Mouse (Mus musculus) heart, embryonic 15.5 days (tissue): Measurements from ENCODE around the gene Hist1h2bb. TPM values are rescaled to one million over a fixed set of nuclear protein-coding genes. Genes with fewer than 3 reads are reported as not detected.
A peak's percentile ranks its signal among the peaks of the same experiment; 100 is the strongest.

Experiments used
- ATAC-seq: fragments of 200-750 bp; cut with Nextera tagmentation; replicated peaks from 2 replicates; pipeline ENCODE4 v1.8.0; 2017; ENCODE audit warnings: low read depth, moderate TSS enrichment; ENCODE audit not compliant: insufficient number of reproducible peaks, insufficient read depth, low FRiP score
- H3K27ac ChIP-seq: fragments of 300-500 bp; sonication (generic); 2 replicates; pipeline ENCODE4 v1.5.1; 2015; ENCODE audit warnings: mild to moderate bottlenecking, inconsistent platforms
- H3K27me3 ChIP-seq: fragments of 300-500 bp; sonication (generic); 2 replicates; pipeline ENCODE4 v1.6.1; 2015; ENCODE audit warnings: inconsistent platforms
- H3K36me3 ChIP-seq: fragments of 300-500 bp; sonication (generic); 2 replicates; pipeline ENCODE4 v1.6.1; 2015; ENCODE audit warnings: mild to moderate bottlenecking, inconsistent platforms
- H3K4me1 ChIP-seq: fragments of 300-500 bp; sonication (generic); replicated peaks from 2 replicates; pipeline ENCODE4 v1.6.1; 2015; ENCODE audit warnings: inconsistent platforms
- H3K4me2 ChIP-seq: fragments of 300-500 bp; sonication (generic); 2 replicates; pipeline ENCODE4 v1.6.1; 2015; ENCODE audit warnings: inconsistent platforms, mild to moderate bottlenecking, moderate library complexity
- H3K4me3 ChIP-seq: fragments of 300-500 bp; sonication (generic); 2 replicates; pipeline ENCODE4 v1.5.1; 2015; ENCODE audit warnings: mild to moderate bottlenecking, inconsistent platforms
- H3K9ac ChIP-seq: fragments of 300-500 bp; sonication (generic); 2 replicates; pipeline ENCODE4 v1.6.1; 2015; ENCODE audit warnings: mild to moderate bottlenecking, inconsistent platforms
- H3K9me3 ChIP-seq: fragments of 300-500 bp; sonication (generic); replicated peaks from 2 replicates; pipeline ENCODE4 v1.6.1; 2016; ENCODE audit warnings: inconsistent platforms
- WGBS: fragments of 180-500 bp; shearing (Covaris S2); methylation state at CpG from one replicate; pipeline ENCODE4 v1.1.7; 2015; ENCODE audit warnings: mixed read lengths; 5-methylcytosine and 5-hydroxymethylcytosine counted together
- polyA plus RNA-seq: library from polyadenylated mRNA; unstranded; fragments of >200 nt; fragmentation: Nextera tagmentation; extraction: Ambion mirVana; gene quantifications from 2 replicates; pipeline ENCODE4 v1.2.1, GENCODE M21; 2015

The Hist1h2bb gene
- polyA plus RNA-seq, 1 experiment from 2014 or later: 1.2 TPM

DNA sequence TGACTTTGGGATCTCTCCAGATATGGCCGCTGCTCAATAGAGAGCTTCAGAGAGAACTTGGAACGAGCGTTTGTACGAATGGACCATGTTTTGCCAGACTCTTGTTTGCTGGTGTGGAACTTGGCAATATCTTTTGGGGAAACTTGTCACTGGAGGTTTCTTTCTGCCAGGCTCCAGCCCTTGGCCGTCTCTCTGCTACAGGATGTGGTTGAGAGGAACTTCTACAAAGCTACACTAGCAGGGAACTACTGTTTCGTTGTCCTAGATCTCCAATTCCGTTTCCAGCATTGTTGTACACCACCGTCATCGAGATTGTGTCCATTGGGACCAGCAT, 17.4 kb upstream of the Hist1h2bb start:
- H3K27me3 ChIP-seq: no peaks in the 10 kb centered on the region
- H3K27ac ChIP-seq: 0 out of 2 replicates have a peak overlapping the region, but pooled peaks have one; percentile 1
- H3K4me2 ChIP-seq: no peak overlapping the region
- no peak overlapping the region for H3K9ac ChIP-seq
- H3K36me3 ChIP-seq: no peaks in the 10 kb centered on the region
- no peak for ATAC-seq
- H3K9me3 ChIP-seq: no peaks in the 10 kb centered on the region
- WGBS: 82% methylated on average over 9 of the region's 9 CpGs
- H3K4me3 ChIP-seq: no peak overlapping the region
- H3K4me1 ChIP-seq: peaks cover 7% of the 10 kb centered on the region

DNA sequence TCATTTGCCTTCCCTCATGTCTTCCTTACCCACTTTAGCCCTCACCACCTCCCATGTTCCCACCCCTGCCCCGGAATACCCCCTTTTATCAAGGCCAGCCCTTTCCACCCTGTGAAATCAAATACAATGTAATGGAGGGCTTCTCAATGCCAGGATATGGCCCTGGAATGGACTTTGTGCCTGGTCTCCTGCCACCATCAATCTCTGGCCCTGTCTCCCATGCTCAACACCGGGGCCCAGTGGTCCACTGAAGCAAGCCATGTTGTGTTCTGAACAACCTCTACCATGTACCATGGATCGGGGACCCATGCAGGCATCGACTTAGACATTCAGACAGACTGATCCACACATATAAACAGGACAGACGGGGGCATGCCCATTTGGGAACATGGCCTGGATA, 16.8 kb upstream of the Hist1h2bb start:
- no peak for ATAC-seq
- H3K36me3 ChIP-seq: no peaks in the 10 kb centered on the region
- H3K9me3 ChIP-seq: no peaks in the 10 kb centered on the region
- H3K4me3 ChIP-seq: no peak overlapping the region
- H3K4me1 ChIP-seq: peaks cover 6% of the 10 kb centered on the region
- H3K9ac ChIP-seq: no peak overlapping the region
- 92% methylated on average over 5 of the region's 5 CpGs for WGBS
- H3K27me3 ChIP-seq: no peaks in the 10 kb centered on the region
- H3K4me2 ChIP-seq: no peak overlapping the region
- no peak overlapping the region for H3K27ac ChIP-seq

DNA sequence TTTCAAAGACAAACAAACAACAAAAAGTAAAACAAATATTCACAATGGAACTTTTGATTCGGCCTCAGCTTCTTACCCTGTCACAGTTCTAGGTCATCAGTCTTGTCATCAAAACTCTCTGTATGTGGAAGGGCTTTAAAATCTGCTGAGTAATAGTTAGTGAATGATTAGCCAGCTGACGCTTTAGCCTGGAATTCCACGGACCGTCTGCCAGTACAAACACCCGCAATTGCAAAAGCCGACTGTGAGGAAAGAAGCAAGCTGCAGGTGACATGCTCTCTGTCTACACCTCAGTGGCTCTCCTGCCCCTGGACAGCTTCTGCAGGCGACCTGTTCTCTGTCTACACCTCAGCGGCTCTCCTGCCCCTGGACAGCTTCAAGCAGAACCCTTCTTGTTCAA, 16.1 kb upstream of the Hist1h2bb start:
- WGBS: 13% methylated on average over 8 of the region's 8 CpGs
- H3K4me1 ChIP-seq: peaks cover 6% of the 10 kb centered on the region
- no peak overlapping the region for H3K4me2 ChIP-seq
- H3K27ac ChIP-seq: no peak overlapping the region
- no peaks in the 10 kb centered on the region for H3K27me3 ChIP-seq
- H3K9ac ChIP-seq: no peak overlapping the region
- H3K36me3 ChIP-seq: no peaks in the 10 kb centered on the region
- no peak overlapping the region for H3K4me3 ChIP-seq
- no peak for ATAC-seq
- H3K9me3 ChIP-seq: no peaks in the 10 kb centered on the region

DNA sequence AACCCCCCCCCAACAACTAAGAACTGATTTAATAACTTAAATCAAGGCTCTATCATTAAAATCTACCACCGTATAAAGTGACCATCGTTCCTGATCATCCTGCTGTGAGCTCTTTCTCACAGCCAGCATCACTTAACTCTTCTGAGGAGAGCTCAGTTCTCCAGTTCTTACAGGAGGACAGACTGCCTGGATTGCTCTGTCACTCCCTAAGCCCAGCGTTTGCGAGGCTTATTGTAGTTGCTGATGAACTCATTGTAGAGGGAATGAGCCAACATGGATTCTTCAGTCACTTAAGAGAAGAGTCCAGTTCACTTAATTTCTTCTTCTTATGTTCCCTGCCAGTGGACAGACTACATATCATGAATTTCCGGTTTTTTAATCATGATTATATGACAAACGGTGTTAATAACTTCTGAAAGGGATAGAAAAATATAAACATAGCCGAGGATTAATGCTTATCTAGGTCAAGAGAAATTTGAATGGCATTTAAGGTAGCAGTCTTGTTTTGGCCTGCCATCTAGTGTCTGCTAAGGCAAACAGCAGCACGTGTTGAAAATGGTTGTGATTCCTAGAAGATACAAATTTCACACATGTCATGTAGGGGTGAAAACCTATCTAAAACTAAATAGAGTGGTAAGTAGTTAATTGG, 14.3 kb upstream of the Hist1h2bb start:
- H3K36me3 ChIP-seq: no peaks in the 10 kb centered on the region
- H3K27ac ChIP-seq: no peak overlapping the region
- no peaks in the 10 kb centered on the region for H3K27me3 ChIP-seq
- H3K4me1 ChIP-seq: peaks cover 6% of the 10 kb centered on the region
- no peak overlapping the region for H3K4me3 ChIP-seq
- ATAC-seq: no peak
- 22% methylated on average over 8 of the region's 8 CpGs for WGBS
- H3K4me2 ChIP-seq: no peak overlapping the region
- no peaks in the 10 kb centered on the region for H3K9me3 ChIP-seq
- no peak overlapping the region for H3K9ac ChIP-seq

DNA sequence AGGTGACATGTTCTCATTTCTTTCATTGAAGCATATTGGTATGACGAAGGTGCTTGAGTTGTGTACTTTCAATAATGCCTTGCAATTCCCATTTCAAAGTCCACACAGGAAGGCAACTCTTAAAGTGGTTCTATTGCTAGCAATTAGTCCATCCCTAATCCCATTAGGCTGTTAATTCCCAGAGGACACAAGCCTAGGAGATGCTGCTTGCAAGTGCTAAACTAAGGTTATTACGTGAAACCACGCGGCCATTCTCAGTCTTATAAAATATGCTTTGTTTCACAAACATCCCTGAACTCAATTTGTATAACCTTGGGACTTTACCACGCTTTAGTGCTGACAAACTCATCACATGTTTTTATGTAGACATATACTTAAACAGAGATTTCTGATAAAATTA, 9.4 kb upstream of the Hist1h2bb start:
- ATAC-seq: no peak
- WGBS: 86% methylated on average over 5 of the region's 5 CpGs

DNA sequence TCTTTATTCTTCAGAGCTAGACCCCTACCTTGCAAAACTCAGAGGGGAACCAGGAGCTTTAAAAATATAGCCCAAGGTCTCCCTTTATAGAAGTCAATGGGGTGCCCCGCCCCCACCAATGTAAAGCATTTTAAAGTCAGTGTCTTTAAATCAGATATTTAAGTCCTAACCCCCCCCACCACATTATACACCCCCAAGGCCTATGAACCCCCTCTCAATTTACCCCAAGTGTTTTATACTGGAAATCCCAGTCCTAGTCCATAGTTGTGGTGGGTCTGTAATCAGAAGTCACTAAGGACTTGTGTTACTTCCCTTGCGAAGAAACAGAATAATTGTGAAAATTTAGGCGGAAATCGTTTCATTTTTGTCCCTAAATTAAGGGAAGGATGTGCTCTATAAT, 8.5 kb upstream of the Hist1h2bb start:
- 23% methylated on average over 4 of the region's 4 CpGs for WGBS
- Histone ChIP-seq H3K27me3 (no peaks in the 10 kb centered on the region), H3K9ac (peak overlapping the region; percentile 92; the same call in 1 of the 2 replicates), H3K4me3 (peak overlapping the region; percentile 74), H3K27ac (peak overlapping the region; percentile 99), H3K9me3 (no peaks in the 10 kb centered on the region), H3K36me3 (no peaks in the 10 kb centered on the region), H3K4me1 (peaks cover 19% of the 10 kb centered on the region), H3K4me2 (peak overlapping the region; percentile 97)
- no peak for ATAC-seq

More for the DNA sequence above, 9.4 kb upstream of the Hist1h2bb start:
- H3K36me3 ChIP-seq: no peaks in the 10 kb centered on the region
- H3K9me3 ChIP-seq: no peaks in the 10 kb centered on the region
- H3K4me3 ChIP-seq: no peak overlapping the region
- H3K4me1 ChIP-seq: peaks cover 20% of the 10 kb centered on the region
- H3K9ac ChIP-seq: no peak overlapping the region
- H3K27ac ChIP-seq: no peak overlapping the region
- H3K27me3 ChIP-seq: no peaks in the 10 kb centered on the region
- no peak overlapping the region for H3K4me2 ChIP-seq

DNA sequence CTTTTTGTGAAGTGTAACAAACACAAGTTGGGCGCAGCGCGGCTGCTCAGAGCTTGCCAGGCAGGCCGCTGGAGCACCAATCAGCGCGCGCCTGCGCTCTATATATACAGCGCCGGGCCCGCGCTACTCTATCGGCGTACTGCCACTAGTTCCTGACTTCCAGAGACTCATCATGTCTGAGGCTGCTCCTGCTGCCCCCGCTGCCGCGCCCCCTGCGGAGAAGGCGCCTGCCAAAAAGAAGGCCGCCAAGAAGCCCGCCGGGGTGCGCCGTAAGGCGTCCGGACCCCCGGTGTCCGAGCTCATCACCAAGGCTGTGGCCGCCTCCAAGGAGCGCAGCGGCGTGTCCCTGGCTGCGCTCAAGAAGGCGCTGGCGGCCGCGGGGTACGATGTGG, 7.9 kb upstream of the Hist1h2bb start, which contains the start of gene Hist1h1c:
Gene Hist1h1c (plus strand): TSS at position 132 of the 392 bp plus-strand sequence.
- no peaks in the 10 kb centered on the region for H3K27me3 ChIP-seq
- H3K36me3 ChIP-seq: no peaks in the 10 kb centered on the region
- peak; percentile 91 for ATAC-seq
- peak within 1 kb of the TSS; percentile 99 for H3K27ac ChIP-seq
- WGBS: under 1% methylated on average over 38 of the region's 38 CpGs
- H3K4me3 ChIP-seq: peak within 1 kb of the TSS; percentile 74
- peak within 1 kb of the TSS; percentile 92 for H3K9ac ChIP-seq
- peaks cover 19% of the 10 kb centered on the region for H3K4me1 ChIP-seq
- H3K4me2 ChIP-seq: peak within 1 kb of the TSS; percentile 97
- no peaks in the 10 kb centered on the region for H3K9me3 ChIP-seq

DNA sequence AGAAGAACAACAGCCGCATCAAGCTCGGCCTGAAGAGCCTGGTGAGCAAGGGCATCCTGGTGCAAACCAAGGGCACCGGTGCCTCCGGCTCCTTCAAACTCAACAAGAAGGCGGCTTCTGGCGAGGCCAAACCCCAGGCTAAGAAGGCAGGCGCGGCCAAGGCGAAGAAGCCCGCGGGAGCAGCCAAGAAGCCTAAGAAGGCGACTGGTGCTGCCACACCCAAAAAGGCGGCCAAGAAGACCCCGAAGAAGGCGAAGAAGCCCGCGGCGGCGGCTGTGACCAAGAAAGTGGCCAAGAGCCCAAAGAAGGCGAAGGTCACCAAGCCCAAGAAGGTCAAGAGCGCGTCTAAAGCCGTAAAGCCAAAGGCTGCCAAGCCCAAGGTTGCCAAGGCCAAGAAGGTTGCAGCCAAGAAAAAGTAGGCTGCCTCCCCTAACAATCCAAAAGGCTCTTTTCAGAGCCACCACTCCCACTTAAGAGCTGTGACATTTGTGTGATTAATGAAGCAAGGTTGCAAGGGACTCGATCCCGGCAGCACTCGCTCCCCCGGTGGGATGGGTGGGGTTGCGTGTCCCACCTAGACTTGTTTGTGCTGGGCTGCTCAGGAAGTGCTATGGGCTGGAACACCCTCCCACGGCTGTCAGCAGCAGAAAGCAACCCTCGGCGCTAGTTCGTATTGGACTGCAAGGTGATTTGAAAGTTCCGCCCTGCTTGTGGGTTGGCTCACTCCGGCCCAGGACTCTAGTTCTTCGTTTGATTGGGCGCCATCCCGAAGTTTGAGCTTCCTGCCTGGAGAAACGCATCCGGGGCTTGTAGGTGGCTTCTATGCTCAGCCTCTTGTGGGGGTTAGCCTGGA, 7.2 kb upstream of the Hist1h2bb start:
- WGBS: 0% methylated on average over 39 of the region's 39 CpGs
- Histone ChIP-seq H3K4me1 (peaks cover 21% of the 10 kb centered on the region), H3K9me3 (no peaks in the 10 kb centered on the region), H3K4me3 (peak overlapping the region; percentile 74), H3K27me3 (no peaks in the 10 kb centered on the region), H3K4me2 (peak overlapping the region; percentile 97), H3K27ac (peak overlapping the region; percentile 99), H3K36me3 (no peaks in the 10 kb centered on the region), H3K9ac (peak overlapping the region; percentile 92)
- ATAC-seq: peak; percentile 88

DNA sequence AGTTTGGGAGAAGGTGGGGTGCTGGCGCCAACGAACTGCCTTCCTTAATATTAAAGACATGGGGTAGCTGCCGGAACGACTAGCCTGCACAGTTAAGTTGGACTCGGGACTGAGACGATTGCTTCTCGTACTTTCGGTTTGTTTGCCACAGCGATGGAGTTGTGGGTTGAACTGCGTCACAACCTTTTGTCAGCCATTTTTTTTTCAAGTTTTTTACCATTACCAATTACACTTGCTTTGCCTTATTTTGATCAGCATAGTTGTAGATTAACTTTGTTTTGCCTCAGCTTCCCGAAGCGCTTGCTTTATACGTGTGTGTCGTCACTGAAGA, 6.6 kb upstream of the Hist1h2bb start:
- peaks cover 25% of the 10 kb centered on the region for H3K4me1 ChIP-seq
- peak overlapping the region; percentile 74 for H3K4me3 ChIP-seq
- ATAC-seq: no peak; the same call in 1 of the 2 replicates
- no peaks in the 10 kb centered on the region for H3K27me3 ChIP-seq
- peak overlapping the region; percentile 92 for H3K9ac ChIP-seq
- peak overlapping the region; percentile 99 for H3K27ac ChIP-seq
- H3K36me3 ChIP-seq: no peaks in the 10 kb centered on the region
- H3K4me2 ChIP-seq: peak overlapping the region; percentile 97
- under 1% methylated on average over 14 of the region's 14 CpGs for WGBS
- no peaks in the 10 kb centered on the region for H3K9me3 ChIP-seq

DNA sequence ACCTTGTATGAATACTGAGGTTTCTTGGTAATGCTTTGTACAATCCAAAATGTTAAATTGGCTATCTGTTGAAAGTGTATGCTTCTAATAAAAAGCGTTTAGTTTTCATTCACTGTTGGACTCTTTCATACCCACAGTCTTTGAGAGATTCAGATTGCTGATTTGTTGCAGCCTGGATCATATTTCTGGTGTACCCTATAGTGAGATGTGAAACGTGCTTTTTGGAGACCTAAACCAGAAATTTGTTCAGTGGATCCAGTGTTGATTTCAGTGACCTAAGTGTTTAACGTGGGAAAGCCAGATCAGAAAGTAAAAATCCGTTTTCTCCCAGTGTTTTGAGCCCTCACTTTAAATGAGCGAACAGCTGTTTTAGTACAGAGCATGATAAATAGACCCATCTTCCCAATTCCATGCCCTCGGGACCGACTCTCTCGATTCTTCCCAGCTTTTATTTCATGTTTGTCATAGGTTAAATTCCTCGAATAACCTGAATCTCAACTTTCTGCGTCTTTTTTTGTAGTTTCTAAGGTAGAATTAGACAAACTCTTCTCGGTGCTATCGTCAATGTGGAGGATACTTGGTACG, 6.2 kb upstream of the Hist1h2bb start:
- H3K4me1 ChIP-seq: peaks cover 25% of the 10 kb centered on the region
- H3K27me3 ChIP-seq: no peaks in the 10 kb centered on the region
- H3K4me2 ChIP-seq: peak overlapping the region; percentile 97
- WGBS: 28% methylated on average over 13 of the region's 13 CpGs
- H3K27ac ChIP-seq: peak overlapping the region; percentile 99
- peak overlapping the region; percentile 74 for H3K4me3 ChIP-seq
- H3K9me3 ChIP-seq: no peaks in the 10 kb centered on the region
- no peak for ATAC-seq
- peak overlapping the region; percentile 92 for H3K9ac ChIP-seq
- no peaks in the 10 kb centered on the region for H3K36me3 ChIP-seq

DNA sequence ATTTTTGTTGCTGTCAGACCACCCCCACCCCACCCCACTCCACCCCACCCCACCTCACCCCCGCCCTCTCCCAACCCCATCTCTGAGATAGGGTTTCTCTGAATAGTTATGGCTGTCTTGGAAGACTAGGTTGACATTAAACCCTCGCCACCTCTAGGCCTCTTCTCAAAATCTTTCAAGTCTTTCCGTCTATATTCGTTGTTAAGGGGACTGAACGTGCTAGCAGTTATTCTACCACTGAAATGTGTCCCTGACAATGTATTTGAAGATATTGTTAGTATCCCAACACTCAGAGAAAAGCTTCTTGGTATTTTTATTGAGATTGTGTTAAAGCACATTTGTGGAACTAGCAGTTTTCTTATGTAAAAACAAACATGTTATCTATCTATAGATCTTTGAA, 5.6 kb upstream of the Hist1h2bb start:
- WGBS: 52% methylated on average over 5 of the region's 5 CpGs
- Histone ChIP-seq H3K4me2 (peak overlapping the region; percentile 97), H3K36me3 (no peaks in the 10 kb centered on the region), H3K4me1 (peaks cover 28% of the 10 kb centered on the region), H3K27ac (peak overlapping the region; percentile 99), H3K9me3 (no peaks in the 10 kb centered on the region), H3K27me3 (no peaks in the 10 kb centered on the region), H3K9ac (no peak overlapping the region), H3K4me3 (peak overlapping the region; percentile 74)
- no peak for ATAC-seq
